18 mouse cellular contexts compared by ENCODE assay signal in genomic region chr17:85443036-85443435, GRCm38 (mm10).
"Had no signal": no experiment of that assay in that cellular context is flagged by ENCODE, and none has a peak within 500 bp of the region (broad histone marks: within the 10 kb centered on the region; RNA-seq: fewer than 3 reads in every experiment).

No protein-coding gene starts in this region.

- H3K4me2 ChIP-seq: liver, embryonic 12.5 days; midbrain, embryonic 13.5 days; midbrain, embryonic 15.5 days; neural tube, embryonic 13.5 days; neural tube, embryonic 15.5 days had no signal

- H3K9ac ChIP-seq: liver, embryonic 12.5 days; liver, embryonic 14.5 days; midbrain, embryonic 13.5 days; midbrain, embryonic 15.5 days; neural tube, embryonic 13.5 days; neural tube, embryonic 15.5 days had no signal

- DNase-seq: lung, adult 18-20 months; lung, postnatal 4 days; retina, postnatal 1 day; right cerebral cortex, adult 18-20 months; right cerebral cortex, postnatal 25 days; right cerebral cortex, postnatal 4 days; spleen, adult 18-20 months; thymus, adult 18-20 months; thymus, postnatal 14 days; thymus, postnatal 36 days had no signal

- H3K27ac ChIP-seq: liver, embryonic 12.5 days; liver, embryonic 14.5 days; midbrain, embryonic 10.5 days; midbrain, embryonic 13.5 days; midbrain, embryonic 15.5 days; neural tube, embryonic 13.5 days; neural tube, embryonic 15.5 days had no signal

- H3K9me3 ChIP-seq: liver, embryonic 12.5 days; midbrain, embryonic 10.5 days; midbrain, embryonic 13.5 days; midbrain, embryonic 15.5 days; neural tube, embryonic 13.5 days; neural tube, embryonic 15.5 days had no signal

- ATAC-seq: liver, embryonic 12.5 days; midbrain, embryonic 13.5 days; midbrain, embryonic 15.5 days had no signal

- H3K4me1 ChIP-seq: liver, embryonic 12.5 days; midbrain, embryonic 13.5 days; midbrain, embryonic 15.5 days; neural tube, embryonic 13.5 days; neural tube, embryonic 15.5 days had no signal

- H3K36me3 ChIP-seq: liver, embryonic 12.5 days; midbrain, embryonic 10.5 days; midbrain, embryonic 13.5 days; midbrain, embryonic 15.5 days; neural tube, embryonic 13.5 days; neural tube, embryonic 15.5 days had no signal

- H3K4me3 ChIP-seq: liver, embryonic 12.5 days; midbrain, embryonic 10.5 days; midbrain, embryonic 13.5 days; midbrain, embryonic 15.5 days; myocyte; neural tube, embryonic 13.5 days; neural tube, embryonic 15.5 days had no signal
